In the genomic region with DNA sequence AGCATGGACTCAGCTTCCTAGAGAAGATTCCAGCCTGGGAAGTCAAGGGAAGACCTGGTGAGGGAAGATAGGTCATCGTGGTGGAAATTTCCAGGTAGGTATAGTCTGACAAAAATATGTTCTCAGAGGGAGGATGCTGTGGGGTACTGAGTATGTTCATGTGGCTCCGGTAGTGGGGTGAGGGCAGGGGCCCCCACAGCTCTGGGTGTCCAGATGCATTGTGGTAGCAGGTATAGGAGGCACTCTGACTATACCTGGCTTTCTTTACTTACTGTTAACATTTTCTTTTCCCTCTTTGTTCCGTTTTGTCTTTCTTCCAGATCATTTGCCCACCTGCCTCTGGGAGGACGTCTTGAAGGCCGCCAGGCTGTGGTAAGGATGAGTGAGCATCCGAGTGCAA, we compare ENCODE assay signal across 22 mouse cellular contexts. TPM values are rescaled to one million over a fixed set of nuclear protein-coding genes. Genes with fewer than 3 reads are reported as not detected.
"Had no signal": no experiment of that assay in that cellular context is flagged by ENCODE, and none has a peak within 500 bp of the region (broad histone marks: within the 10 kb centered on the region; RNA-seq: fewer than 3 reads in every experiment).

No protein-coding gene starts in this region.

- H3K4me1 ChIP-seq: limb, embryonic 13.5 days; neural tube, embryonic 15.5 days had no signal

- H3K27me3 ChIP-seq: kidney, embryonic 15.5 days; limb, embryonic 13.5 days; neural tube, embryonic 15.5 days had no signal

- H3K4me3 ChIP-seq: kidney, embryonic 15.5 days; limb, embryonic 13.5 days; midbrain, embryonic 10.5 days; myocyte; neural tube, embryonic 15.5 days had no signal

- H3K36me3 ChIP-seq: kidney, embryonic 15.5 days; limb, embryonic 13.5 days; midbrain, embryonic 10.5 days; neural tube, embryonic 15.5 days had no signal

- H3K9me3 ChIP-seq: kidney, embryonic 15.5 days; limb, embryonic 13.5 days; midbrain, embryonic 10.5 days; neural tube, embryonic 15.5 days had no signal

- H3K27ac ChIP-seq: kidney, embryonic 15.5 days; limb, embryonic 13.5 days; liver, embryonic 14.5 days; midbrain, embryonic 10.5 days; neural tube, embryonic 15.5 days had no signal

- DNase-seq: kidney, adult 2 months; kidney, postnatal 14 days; left cerebral cortex, postnatal 4 days; lung, adult 2 months; lung, postnatal 4 days; midbrain, embryonic 14.5 days; right cerebral cortex, adult 18-20 months; right cerebral cortex, postnatal 25 days had no signal

RNA-seq across cellular contexts. Expression of gene Gm525, which starts 7.5 kb away (rescaled TPM):
- total RNA-seq: layer of hippocampus, adult 8-10 months; layer of hippocampus, postnatal 14 days; left cerebral cortex, adult 18-20 months; left cerebral cortex, postnatal 10 days; left cerebral cortex, postnatal 4 days; liver, adult 2 months; megakaryocyte, adult 5-6 weeks had no signal
- polyA plus RNA-seq: kidney, embryonic 15.5 days; liver, adult 2 months; liver, embryonic 14.5 days; midbrain, embryonic 10.5 days; midbrain, embryonic 14.5 days; myocyte; neural tube, embryonic 11.5 days; neural tube, embryonic 15.5 days; small intestine, adult 2 months had no signal
